Mouse (Mus musculus): ENCODE results near the gene Zfp872. TPM values are rescaled to one million over a fixed set of nuclear protein-coding genes. Genes with fewer than 3 reads are reported as not detected.

Zfp872 gene
- polyA plus RNA-seq, 1 experiment from 2014 or later, result 0.48 TPM

- no peaks in the 10 kb centered on the region for H3K4me1 ChIP-seq
- peaks cover 48% of the 10 kb centered on the region for H3K36me3 ChIP-seq (replicated peaks)
- no peak overlapping the region for H3K4me2 ChIP-seq
- WGBS, result 93% methylated on average over 2 of the region's 2 CpGs
- no peak overlapping the region for H3K4me3 ChIP-seq
- H3K9ac ChIP-seq, result no peak overlapping the region
- ATAC-seq (replicated peaks), result no peak
- H3K9me3 ChIP-seq, result peaks cover 18% of the 10 kb centered on the region
- H3K27ac ChIP-seq, result no peak overlapping the region
- no peaks in the 10 kb centered on the region for H3K27me3 ChIP-seq (replicated peaks)
Observed at GRCm38 (mm10) chr9:22244242-22244641, 56.4 kb downstream of the Zfp872 start.

Other genes with a start within 250 kb of the Zfp872 start
- gene Swsap1, start 232.3 kb upstream of the Zfp872 start, polyA plus RNA-seq (2015; fragmentation: Nextera tagmentation; extraction: Ambion mirVana), result 10.5 TPM in 2 replicates
- 1.6 and 1.9 TPM in 2 replicates for gene Epor, start 224.6 kb upstream of the Zfp872 start, polyA plus RNA-seq (2015; fragmentation: Nextera tagmentation; extraction: Ambion mirVana)
- gene Rgl3, start 198.6 kb upstream of the Zfp872 start, polyA plus RNA-seq (2015; fragmentation: Nextera tagmentation; extraction: Ambion mirVana), result 1.1 and 1.8 TPM in 2 replicates
- gene Ccdc151, start 185.5 kb upstream of the Zfp872 start, polyA plus RNA-seq (2015; fragmentation: Nextera tagmentation; extraction: Ambion mirVana), result 4.8 and 6.4 TPM in 2 replicates
- gene Prkcsh, start 185.3 kb upstream of the Zfp872 start, polyA plus RNA-seq (2015; fragmentation: Nextera tagmentation; extraction: Ambion mirVana), result 94.6 and 103 TPM in 2 replicates
- gene Elavl3, start 136.1 kb upstream of the Zfp872 start, polyA plus RNA-seq (2015; fragmentation: Nextera tagmentation; extraction: Ambion mirVana), result 110 and 113 TPM in 2 replicates
- not detected in 2 replicates for gene Gm49318, start 116.8 kb upstream of the Zfp872 start, polyA plus RNA-seq (2015; fragmentation: Nextera tagmentation; extraction: Ambion mirVana)
- 21.7 and 22.5 TPM in 2 replicates for gene Zfp653, start 116.7 kb upstream of the Zfp872 start, polyA plus RNA-seq (2015; fragmentation: Nextera tagmentation; extraction: Ambion mirVana)
- gene Ecsit, start 102.7 kb upstream of the Zfp872 start, polyA plus RNA-seq (2015; fragmentation: Nextera tagmentation; extraction: Ambion mirVana), result 58.8 and 59.4 TPM in 2 replicates
- 1.9 and 2.4 TPM in 2 replicates for gene Cnn1, start 88.9 kb upstream of the Zfp872 start, polyA plus RNA-seq (2015; fragmentation: Nextera tagmentation; extraction: Ambion mirVana)
- gene Elof1, start 70.9 kb upstream of the Zfp872 start, polyA plus RNA-seq (2015; fragmentation: Nextera tagmentation; extraction: Ambion mirVana), result 181 and 198 TPM in 2 replicates
- gene Acp5, start 52.4 kb upstream of the Zfp872 start, polyA plus RNA-seq (2015; fragmentation: Nextera tagmentation; extraction: Ambion mirVana), result 0.66 and 0.96 TPM in 2 replicates
- gene Pigyl, start 31.2 kb upstream of the Zfp872 start, polyA plus RNA-seq (2015; fragmentation: Nextera tagmentation; extraction: Ambion mirVana), result 84.2 and 85.7 TPM in 2 replicates
- 10.3 and 11.4 TPM in 2 replicates for gene Zfp809, start 37.6 kb downstream of the Zfp872 start, polyA plus RNA-seq (2015; fragmentation: Nextera tagmentation; extraction: Ambion mirVana)
- 11.4 and 13.2 TPM in 2 replicates for gene Zfp599, start 71.8 kb downstream of the Zfp872 start, polyA plus RNA-seq (2015; fragmentation: Nextera tagmentation; extraction: Ambion mirVana)
- gene Zfp810, start 119.6 kb downstream of the Zfp872 start, polyA plus RNA-seq (2015; fragmentation: Nextera tagmentation; extraction: Ambion mirVana), result 32.4 and 39.2 TPM in 2 replicates
- gene Anln, start 201.1 kb downstream of the Zfp872 start, polyA plus RNA-seq (2015; fragmentation: Nextera tagmentation; extraction: Ambion mirVana), result 4.5 and 4.7 TPM in 2 replicates
- gene 9530077C05Rik, start 223.4 kb downstream of the Zfp872 start, polyA plus RNA-seq (2015; fragmentation: Nextera tagmentation; extraction: Ambion mirVana), result 15.9 and 16.6 TPM in 2 replicates

All from midbrain, embryonic 15.5 days (tissue).